ENCODE assay signal across 8 mouse cellular contexts in genomic region chr19:45220593-45221457, GRCm38 (mm10). TPM values are rescaled to one million over a fixed set of nuclear protein-coding genes. Genes with fewer than 3 reads are reported as not detected.
DNase-seq lines count a peak whose midpoint lies in the region; ATAC-seq and TF ChIP-seq lines count a peak whose summit lies in the region.

No protein-coding gene starts in this region.

- no peak for TF ChIP-seq POLR2A in lung, adult 2 months (IDR thresholded peaks at IDR 0.05; ENCODE audit: borderline replicate concordance, extremely low read depth, low read depth, low read length)

- intact Hi-C loops in heart, postnatal 36 days (cut with DNase I), result loop anchor here (1.0 to 2.0 kb wide), 4 partner anchors 80 to 526 kb away; no protein-coding TSS in a partner anchor

- peak overlapping the region; percentile 66 for H3K4me2 ChIP-seq in forebrain, embryonic 13.5 days

- peak; percentile 98 for TF ChIP-seq CTCF in lung, adult 2 months (IDR thresholded peaks at IDR 0.05; ENCODE audit: insufficient read depth, low read length)

- H3K9me3 ChIP-seq in forebrain, embryonic 13.5 days (replicated peaks), result no peaks in the 10 kb centered on the region

- H3K4me3 ChIP-seq in forebrain, embryonic 13.5 days, result peak overlapping the region; percentile 34
- H3K4me3 ChIP-seq in lung, adult 2 months (replicated peaks; ENCODE audit: extremely low read depth, low read depth, low read length), result no peak overlapping the region

- H3K27me3 ChIP-seq in forebrain, embryonic 13.5 days, result peaks cover 80% of the 10 kb centered on the region

- H3K9ac ChIP-seq in forebrain, embryonic 13.5 days, result peak overlapping the region; percentile 43

- H3K36me3 ChIP-seq in forebrain, embryonic 13.5 days (ENCODE audit: poor library complexity, severe bottlenecking), result no peaks in the 10 kb centered on the region

- 2% methylated on average over 29 of the region's 29 CpGs for WGBS in forebrain, embryonic 13.5 days
- WGBS in lung, adult 2 months, result 1% methylated on average over 29 of the region's 29 CpGs

- peak; percentile 84 for ATAC-seq in forebrain, embryonic 13.5 days
- ATAC-seq in neutrophil, adult 5-6 weeks (ENCODE audit: extremely low read depth, insufficient number of reproducible peaks, low FRiP score, poor library complexity, severe bottlenecking), result peak; percentile 59; the same call in 1 of the 2 replicates

- peaks cover 15% of the 10 kb centered on the region; the same call in 1 of the 2 replicates for H3K4me1 ChIP-seq in forebrain, embryonic 13.5 days
- no peaks in the 10 kb centered on the region; the same call in 1 of the 2 replicates for H3K4me1 ChIP-seq in lung, adult 2 months (ENCODE audit: control insufficient read depth, insufficient read depth, low read length)

- H3K27ac ChIP-seq in forebrain, embryonic 13.5 days, result no peak overlapping the region

- peak; percentile 61 for DNase-seq in Muller cell, postnatal 12 days (ENCODE audit: inconsistent ontology term)
- DNase-seq in cerebellum, adult 11 months, result peak; percentile 72
- DNase-seq in heart, postnatal 36 days, result peak; percentile 81 to 82
- peak; percentile 75 for DNase-seq in layer of hippocampus, adult 11-12 months (ENCODE audit: low spot score)
- DNase-seq in lung, adult 2 months, result no peak
- DNase-seq in thymus, postnatal 10 days (ENCODE audit: low spot score in 2 of 2), result peak; percentile 42 to 79

RNA-seq across cellular contexts. Expression of gene Lbx1, which starts 14.8 kb away (rescaled TPM):
- not detected in 2 replicates for polyA plus RNA-seq in forebrain, embryonic 13.5 days (2015; fragmentation: Nextera tagmentation; extraction: Ambion mirVana)
- total RNA-seq in heart, postnatal 36 days (2021), result under 1 TPM in 1 of 2 experiments, not detected in 1; 0.11 TPM
- polyA plus RNA-seq in lung, adult 2 months (2012; rRNA removed), result 0.05 and 0.09 TPM in 2 replicates
- not detected in 2 replicates for total RNA-seq in neutrophil, adult 5-6 weeks (2017)
